Mouse (Mus musculus) thymus, postnatal 0 days (tissue): ENCODE measurements around the gene Trp53bp1. TPM values are rescaled to one million over a fixed set of nuclear protein-coding genes. Genes with fewer than 3 reads are reported as not detected.
A peak's percentile ranks its signal among the peaks of the same experiment; 100 is the strongest.

Experiments
- DNase-seq: peaks from one replicate; pipeline ENCODE4 v3.0.0-alpha.2; 2015; ENCODE audit warnings: low spot score
- polyA plus RNA-seq: library from polyadenylated mRNA; unstranded; fragments of >200 nt; fragmentation: Nextera tagmentation; extraction: Ambion mirVana; gene quantifications from 2 replicates; pipeline ENCODE4 v1.2.1, GENCODE M21; 2015

The Trp53bp1 gene
- polyA plus RNA-seq, result 23.0 and 24.3 TPM in 2 replicates

DNA sequence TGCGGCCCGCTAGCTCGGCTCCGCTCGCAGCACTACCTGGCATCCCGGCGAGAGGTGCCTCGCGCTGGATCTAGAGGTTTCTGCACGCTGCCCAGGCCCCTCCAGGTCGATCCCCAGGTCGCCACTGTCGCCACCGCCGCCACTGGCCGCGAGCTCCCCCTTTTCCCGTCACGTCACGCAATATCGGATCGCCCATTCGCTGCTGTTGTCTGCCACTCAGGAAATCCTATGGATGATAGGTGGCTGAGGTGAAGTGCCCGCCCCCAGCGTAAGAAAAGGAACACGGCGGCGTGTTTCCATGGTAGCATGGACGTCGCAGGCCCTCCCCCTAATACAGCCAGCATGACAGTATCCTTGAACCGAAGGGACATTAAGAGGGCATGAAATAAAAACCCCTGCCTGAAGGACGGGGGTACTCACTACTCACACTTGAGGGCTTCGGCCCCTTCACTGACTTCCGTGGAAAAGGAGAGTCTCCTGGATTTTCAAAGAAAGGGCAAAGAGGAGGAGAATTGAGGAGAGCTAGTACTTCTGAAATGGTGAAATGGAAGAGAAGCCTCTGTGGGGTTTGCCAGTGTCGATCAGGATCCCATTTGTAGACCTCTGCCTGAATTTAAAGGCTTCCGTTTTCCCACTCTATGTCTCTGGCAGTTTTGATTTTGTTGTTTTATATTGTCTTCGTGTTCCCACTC is at the start of gene Trp53bp1:
TSS of gene Trp53bp1 (minus strand) at position 172 of the 692 bp plus-strand sequence.
- peak; percentile 93 for DNase-seq

DNA sequence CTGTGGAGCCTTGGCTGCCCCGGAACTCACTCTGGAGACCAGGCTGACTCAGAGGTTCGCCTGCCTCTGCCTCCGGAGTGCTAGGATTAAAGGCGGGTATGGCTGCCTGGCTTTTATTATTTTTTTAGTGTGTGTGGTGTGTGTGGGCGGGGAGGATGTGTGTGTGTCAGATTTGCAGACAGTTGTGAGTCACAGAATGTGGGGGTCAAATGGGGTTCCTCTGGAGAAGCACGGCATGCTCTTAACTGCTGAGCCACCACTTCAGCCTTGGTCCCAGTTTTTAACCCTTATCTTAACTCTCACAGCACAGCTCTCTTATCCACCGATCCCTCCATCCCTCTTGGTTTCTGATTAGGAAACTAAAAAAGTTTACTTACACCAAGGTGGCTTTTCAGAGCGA is 45.1 kb upstream of the Trp53bp1 start:
- no peak for DNase-seq

DNA sequence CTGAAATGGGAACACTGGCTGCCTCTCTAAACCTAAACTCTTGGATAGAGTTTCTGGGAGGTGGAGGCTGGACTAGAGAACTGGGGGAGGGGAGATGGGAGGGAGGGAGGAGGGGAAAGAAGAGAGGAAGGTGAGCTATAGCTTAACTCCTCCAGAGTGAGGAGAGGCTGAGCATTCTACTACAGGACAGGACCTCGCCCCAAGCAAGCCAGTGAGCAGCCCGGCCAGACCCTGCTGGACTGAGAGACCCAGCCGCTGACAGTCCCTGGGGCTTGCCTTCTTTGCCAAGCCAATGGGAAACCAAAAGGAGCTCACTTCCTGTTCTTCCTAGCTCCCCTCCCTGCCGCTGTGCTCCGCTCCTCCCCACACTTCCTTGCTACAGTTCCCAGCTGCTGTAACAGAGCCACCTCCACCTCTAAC is 37.8 kb upstream of the Trp53bp1 start:
- DNase-seq, result no peak

DNA sequence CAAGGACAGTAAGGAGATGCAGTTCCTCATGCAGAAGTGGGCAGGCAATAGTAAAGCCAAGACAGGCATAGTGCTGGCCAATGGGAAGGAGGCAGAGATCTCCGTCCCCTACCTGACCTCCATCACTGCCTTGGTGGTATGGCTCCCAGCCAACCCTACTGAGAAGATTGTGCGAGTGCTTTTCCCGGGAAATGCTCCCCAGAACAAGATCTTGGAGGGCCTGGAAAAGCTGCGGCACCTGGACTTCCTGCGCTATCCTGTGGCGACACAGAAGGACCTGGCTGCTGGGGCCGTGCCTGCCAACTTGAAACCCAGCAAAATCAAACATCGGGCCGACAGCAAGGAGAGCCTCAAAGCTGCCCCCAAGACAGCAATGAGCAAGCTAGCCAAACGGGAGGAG is 28.8 kb upstream of the Trp53bp1 start:
- no peak for DNase-seq

DNA sequence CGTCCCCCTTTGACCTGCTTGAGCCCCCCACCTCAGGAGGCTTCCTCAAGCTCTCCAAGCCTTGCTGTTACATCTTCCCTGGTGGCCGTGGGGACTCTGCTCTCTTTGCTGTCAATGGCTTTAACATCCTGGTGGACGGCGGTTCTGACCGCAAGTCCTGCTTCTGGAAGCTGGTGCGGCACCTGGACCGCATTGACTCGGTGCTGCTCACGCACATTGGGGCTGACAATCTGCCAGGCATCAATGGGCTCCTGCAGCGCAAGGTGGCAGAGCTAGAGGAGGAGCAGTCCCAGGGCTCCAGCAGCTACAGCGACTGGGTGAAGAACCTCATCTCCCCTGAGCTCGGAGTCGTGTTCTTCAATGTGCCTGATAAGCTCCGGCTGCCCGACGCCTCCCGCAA is 28.3 kb upstream of the Trp53bp1 start:
- no peak for DNase-seq

DNA sequence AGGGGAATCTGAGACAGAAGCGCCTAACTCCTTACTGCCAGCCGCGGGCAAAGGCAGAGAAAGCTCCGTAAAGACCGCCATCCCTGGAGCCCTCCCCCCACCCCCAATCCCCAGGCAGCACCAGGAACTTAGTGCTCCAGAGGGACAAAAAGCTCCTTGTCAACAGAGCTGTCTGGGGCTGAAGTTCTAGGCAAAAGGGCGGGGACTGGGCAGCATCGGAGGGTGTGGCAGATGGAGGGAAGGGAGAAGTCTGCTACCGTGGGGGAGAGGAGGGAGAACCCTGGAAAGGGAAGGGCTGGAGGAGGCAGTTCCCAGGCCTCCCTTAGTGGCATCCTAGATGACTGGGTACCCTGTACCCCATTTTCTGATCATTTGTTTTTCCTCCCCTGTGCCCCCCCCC is 26.9 kb upstream of the Trp53bp1 start:
- no peak for DNase-seq

DNA sequence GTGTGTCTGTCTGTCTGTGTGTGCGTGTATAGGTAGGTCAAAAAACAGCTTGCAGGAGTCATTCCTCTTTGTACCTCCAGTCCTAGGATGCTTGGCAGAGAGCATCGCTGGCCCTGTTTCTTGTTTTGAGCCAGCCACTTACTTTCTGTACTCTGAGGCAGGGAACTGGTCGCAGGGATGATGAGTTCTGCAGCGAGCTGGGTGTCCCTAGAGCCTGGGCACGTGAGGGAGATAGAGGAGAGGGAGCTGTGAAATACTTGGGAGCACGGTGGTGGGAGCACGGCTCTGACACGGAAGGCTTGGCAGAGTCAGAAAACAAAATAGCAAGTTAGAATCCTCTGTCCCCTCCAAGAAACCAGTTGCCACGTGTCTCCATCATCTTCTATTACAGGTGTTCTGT is 26.5 kb upstream of the Trp53bp1 start:
- no peak for DNase-seq

DNA sequence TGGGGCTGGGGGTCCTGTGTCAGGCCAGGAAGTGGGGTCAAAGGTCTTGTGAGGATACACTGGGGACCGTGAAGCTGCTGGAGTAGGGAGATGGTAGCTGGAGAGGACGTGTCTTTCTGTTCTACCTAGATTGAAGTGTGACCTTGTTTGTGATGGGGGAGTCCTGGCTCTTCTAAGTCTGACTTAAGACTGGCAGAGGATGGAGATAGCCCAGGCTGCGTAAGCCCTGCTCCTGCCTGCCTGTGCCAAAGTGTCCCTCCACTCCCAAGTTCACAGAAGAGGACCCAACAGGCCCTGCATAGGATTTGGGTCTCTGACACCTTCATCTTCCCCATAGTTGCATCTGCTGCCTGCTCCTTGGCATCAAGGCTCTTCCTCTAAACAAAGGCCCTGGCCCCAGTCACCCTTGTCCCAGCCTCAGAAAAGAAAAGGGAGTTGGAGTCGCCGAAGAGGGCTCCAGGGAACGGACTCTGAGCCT is 25.6 kb upstream of the Trp53bp1 start:
- DNase-seq, result no peak

DNA sequence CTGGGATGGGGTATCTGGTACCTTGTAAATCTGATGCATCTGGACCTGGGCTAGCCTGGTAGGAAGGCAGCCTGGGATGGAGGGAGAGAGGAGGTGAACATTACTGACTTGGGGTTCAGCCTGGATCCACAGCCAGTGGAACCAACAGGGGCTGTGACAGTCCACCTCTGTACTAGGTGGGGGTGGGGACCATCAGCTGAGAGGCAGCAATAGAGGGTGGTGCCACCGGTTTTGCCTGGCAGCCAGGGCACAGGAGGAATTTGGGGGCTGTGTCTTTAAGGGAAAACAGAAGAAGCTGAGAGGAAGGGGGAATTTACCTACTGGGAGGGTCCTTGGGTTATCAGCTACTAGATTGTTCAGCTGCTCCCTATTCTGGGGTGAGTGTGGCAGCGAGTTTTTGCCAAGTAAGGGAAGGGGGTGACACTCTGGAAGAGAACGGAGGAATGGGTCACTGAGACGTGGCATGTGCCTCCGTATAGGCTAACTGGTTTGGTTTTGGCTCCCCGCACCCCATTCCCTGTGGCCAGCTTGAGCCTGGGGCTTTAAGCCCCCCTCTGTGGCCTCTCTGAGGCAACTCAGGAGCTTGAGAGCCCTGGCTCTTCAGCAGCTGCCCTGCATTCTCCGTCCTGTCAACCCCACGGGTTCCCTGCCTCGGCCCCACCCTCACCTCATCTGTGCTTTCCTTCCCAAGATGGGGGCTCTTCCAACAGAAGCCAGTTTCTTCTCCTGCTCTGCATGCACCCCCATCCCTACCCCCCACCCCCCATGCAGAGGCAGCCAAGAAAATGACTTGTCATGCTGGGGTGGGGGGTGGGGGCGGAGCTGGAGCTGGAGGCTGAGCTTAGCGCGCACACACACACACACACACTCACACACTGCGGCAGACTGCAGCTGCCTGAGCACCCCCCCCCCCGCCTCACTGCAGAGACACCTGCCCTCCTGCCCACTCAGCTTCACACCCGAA is 24.7 kb upstream of the Trp53bp1 start:
- peak; percentile 62 for DNase-seq

DNA sequence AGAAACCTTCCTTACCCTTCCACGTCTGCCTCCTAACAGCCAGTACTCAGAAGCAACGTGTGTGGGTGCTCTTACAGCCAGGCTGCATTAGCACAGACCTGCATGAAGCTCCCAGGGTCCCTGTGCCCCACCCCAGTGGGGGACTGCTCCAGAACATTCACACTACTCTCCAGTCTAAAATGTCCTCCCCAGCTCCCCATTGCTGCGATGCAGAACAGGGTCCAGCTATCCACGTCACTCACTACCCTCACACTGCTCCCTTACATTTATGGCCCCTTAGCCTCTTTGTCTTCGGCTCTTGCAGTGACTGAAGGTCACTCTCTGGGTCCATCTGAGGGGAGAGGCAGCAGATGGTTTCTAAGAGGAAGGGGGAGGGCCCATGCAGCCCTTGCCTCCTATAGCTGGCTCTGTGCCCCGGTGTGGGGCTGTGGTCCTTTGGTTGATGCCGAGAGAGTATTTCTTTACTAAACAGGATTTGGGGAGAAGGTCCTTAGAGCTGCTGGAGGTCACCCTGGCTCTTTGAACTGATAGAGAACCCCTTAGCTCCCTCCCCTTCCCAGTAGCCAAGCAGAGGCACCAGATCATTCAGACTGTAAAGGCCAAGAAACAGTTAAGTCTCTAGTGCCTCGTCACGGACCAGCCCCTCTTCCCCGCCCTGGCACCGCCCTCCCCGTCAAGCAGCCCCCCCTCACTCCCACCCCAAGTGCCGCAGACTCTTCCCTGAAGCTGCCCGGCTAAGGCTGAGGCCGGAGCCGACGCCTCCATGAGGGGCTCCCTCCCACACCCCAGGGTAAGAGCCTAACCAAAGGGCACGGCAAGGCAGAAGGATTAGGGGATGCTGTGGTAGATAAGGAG is 23.8 kb upstream of the Trp53bp1 start:
- DNase-seq, result no peak

DNA sequence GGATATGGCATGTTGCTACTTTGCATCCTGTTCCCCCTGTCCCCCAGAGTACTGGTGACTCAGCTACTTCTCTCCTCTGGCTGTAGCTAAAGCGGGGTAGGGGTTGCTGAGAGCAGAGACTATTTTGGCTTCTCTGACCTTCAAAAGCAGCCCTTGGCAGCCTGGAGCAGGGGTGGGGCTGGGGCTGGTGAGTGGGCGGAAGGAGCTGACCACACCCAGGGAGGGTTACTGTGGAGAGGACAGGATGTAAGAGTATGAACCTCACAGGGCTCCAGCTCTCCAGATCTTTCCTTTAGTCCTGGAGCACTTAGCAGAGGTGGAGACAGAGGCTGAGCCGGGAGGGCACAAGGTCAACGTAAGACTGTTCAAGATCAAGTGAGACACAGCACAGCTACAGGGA is 23.0 kb upstream of the Trp53bp1 start:
- no peak for DNase-seq

DNA sequence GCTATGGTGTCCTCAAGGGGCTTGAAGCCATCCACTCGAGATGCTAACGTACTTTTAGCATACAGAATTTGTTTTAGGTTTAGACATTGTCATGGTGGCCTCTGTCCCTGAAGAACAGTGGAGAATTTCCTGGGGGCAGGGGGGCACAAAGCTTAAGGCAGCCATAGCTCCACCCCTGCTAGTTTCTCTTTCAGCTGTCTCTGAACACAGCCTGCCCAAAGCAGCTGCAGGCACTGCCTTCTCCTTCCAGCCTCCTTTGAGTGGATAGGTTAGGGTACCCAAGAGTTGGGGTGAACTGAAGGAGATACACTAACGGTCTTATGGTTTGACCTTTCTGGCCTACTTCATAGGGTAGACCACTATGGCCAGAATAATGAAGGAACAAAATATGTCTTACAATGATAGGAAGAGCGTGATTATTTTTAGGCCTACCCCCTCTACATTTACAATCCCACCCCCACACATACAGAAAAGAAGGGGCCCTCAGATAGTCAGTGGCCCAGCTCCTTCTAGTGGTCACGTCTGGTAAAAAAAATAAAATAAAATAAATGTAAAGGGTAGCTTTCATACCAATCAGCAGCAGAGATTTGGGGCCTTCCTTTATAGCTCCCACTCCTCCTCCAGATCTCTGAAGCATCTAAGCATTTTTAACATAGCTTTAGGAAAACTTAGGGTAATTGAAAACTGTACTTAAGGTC is 21.3 kb upstream of the Trp53bp1 start:
- DNase-seq, result no peak

DNA sequence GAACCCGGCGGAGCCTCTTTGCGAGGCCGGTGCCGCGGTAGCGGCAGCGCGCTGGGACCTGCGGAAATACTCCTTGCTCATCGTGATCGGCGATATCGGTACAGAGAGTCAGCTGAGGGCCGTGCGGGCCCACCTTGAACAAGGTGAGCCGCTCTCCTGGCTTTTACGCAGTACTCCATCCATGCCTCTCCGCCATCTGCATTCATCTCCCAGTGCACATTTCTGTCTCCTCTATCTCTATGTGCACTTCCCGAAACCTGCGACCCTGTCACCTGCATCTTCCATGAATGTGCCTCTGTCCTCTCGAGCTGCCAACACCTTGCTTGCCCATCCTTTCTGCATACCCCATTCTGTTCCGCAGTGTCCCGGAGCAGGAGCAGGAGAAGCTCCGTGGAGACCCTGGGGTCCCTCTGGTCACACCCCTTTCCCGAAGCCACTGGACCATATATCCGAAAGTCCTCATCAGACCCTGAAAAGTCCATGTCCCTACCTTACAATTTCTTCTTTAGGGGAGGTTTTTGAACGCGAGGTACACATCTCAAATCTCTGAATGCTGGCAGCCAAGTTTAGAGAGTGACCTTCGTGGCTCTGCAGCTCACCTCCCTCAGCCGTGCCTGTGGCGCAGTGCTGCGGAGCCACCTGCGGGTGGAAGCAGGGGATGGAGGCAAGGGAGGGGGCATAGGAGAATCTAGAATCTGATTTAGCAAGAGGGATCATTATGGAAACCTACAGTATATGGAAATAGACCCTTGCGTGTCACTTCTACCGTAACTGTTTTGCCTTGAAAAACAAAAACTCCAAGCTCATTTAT is 18.7 kb upstream of the Trp53bp1 start:
- DNase-seq, result peak; percentile 8

DNA sequence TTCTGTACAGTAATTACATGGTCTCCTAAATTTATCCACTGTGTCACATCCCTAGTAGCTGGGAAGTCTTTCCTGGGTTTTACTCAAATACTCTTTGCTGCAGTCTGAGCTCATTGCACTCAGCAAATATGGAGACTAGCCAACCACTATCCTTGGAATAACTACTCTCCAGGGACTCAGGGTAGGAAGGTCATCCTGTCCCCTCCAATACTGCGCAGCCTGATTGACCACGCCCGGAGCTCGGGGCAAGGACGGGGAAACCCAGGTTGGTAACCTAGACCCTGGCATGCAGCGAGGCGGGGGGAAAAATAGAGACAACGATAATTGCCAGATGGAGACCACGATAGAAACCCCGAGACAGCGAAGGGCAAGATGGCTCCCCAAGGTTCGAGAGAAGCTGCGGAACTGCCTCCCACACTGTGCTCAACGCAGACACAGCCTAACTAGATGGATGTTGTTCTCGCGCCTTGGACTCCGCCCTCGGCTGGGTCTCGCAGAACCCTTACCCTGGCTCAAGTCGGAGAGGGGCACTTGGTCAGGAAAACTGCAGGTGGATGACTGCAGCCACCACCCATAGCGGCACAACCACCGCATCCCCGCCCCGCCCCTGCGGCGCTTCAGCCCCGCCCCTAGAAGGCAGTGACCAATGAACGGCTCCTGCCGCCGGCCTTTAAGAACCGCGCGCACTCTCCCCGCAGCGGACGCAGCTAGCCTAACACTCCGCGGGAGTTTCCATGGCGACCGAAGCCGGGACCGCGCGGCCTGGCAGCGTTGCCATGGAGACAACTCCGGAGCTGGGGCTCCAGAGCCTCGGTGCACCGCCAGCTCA is 17.9 kb upstream of the Trp53bp1 start, which contains the start of gene Map1a:
TSS of gene Map1a (plus strand) at position 700 of the 829 bp plus-strand sequence.
- peak; percentile 89 for DNase-seq

DNA sequence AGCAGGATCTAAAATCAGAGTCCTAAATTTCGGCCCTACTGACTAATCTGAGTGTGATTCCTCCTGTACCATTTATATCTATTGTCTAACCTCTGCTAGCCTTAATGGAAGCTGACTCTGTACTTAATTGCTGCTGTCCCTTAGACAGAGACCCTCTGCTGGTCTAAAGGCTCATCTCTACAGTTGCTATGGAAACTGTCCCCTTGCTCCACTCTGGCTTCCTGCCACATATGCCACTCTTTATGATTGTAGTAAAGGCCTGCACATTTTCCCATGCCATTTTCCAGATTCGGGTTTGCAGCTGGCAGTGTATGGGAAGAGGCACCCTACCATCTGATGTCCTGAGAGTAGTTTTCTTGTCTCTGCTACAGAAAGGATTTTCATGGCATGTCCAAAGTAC is 16.6 kb upstream of the Trp53bp1 start:
- no peak for DNase-seq

DNA sequence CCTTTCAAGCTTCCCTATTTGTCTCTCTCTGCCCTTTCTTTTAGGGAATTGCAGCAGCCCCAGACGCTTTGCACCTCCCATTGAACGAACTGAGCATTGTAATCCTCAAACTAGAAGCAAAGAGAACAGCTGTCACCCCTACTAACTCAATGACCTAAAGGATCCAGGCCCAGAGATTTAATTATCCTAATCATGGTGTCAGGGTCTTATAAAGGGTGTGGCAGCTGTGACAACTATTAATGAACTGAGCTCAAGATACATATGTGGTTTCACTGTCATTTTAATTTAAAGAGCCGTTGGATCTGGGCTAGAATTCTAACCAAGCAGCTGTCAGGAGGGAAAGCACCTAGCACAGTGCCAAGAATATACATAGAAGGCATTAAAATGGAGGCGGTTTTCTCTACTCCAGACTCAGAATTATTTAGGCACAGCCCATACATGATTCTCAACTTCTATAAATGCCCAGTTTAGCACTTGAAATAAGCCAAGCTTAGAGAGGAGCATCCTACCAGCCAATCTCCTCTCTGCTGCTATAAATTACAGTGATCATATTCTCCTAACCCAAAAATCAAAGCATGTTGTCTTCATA is 815 bp upstream of the Trp53bp1 start:
- DNase-seq, result no peak

DNA sequence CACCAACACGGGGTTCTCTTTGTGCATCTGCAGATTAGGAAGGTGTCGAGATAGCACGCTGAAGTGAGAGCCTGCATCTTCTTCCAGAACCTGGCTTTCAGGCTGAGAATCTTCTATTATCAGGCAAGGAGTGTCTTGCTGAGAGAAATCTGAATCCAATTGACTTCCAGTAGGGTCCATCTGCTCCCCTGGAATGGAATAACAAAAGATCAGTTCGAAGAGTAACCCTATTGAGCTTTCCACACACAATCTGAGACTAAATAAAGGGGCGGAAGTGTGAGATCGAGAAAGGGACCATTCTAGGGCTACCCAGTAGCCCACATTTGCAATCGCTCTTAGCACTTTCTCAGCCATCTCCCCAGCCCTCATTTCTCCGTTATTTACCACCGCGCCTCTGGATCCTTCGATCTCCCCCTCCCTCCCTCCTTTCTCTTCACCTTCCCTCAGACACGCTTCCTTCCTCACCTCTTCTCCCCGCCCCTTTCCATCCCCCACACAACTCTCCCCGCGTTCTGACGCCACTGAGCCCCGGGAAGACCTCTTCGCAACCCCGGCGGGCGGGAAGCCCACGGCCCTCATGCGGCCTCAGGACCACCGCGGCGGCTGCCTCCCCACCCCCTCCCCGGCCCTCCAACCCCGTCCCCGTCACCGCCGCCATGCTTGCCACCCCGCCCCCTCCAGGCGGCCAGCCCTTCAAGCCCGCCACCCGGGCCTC is 529 bp downstream of the Trp53bp1 start:
- no peak for DNase-seq

DNA sequence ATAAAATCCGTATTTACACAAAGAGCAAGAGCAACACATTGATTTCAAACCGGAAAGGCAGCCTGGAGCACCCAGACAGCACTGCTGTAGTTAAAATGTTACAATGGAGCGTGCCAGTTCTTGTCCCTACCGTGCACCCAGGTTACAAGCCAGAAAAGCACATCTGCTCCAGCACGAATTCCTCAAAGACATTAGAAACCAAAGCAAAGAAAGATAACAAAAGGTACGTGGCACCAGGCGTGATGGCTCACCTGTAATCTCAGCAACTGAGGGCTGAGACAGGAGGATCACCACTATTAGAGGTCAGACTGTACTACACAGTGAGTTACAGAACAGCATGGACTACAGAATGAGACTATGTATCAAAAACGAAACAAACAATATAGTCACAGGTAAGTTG is 2.8 kb downstream of the Trp53bp1 start:
- DNase-seq, result no peak
